Mouse (Mus musculus): Measurements from ENCODE around the gene Psmb8.

- no peak for TF ChIP-seq POLR2A (IDR thresholded peaks at IDR 0.05; ENCODE audit: insufficient read length, low read depth)
- TF ChIP-seq CEBPB (IDR thresholded peaks at IDR 0.05; ENCODE audit: insufficient read depth, poor library complexity, severe bottlenecking): no peak
- no peak for TF ChIP-seq TCF3 (IDR thresholded peaks at IDR 0.05; ENCODE audit: insufficient read length, low read depth)
- no peak for TF ChIP-seq MAX (IDR thresholded peaks at IDR 0.05; ENCODE audit: low read depth)
- TF ChIP-seq REST (IDR thresholded peaks at IDR 0.05; ENCODE audit: insufficient read depth, insufficient read length): no peak
- no peak for TF ChIP-seq USF1 (IDR thresholded peaks at IDR 0.05; ENCODE audit: low read depth)
- no peak for TF ChIP-seq POLR2AphosphoS2 (IDR thresholded peaks at IDR 0.05; ENCODE audit: insufficient read length, low read depth)
- TF ChIP-seq MYOG (IDR thresholded peaks at IDR 0.05; ENCODE audit: control insufficient read depth in 1 of 3, insufficient read depth in 1 of 3, insufficient read length in 2 of 3, low read depth in 2 of 3): no peak
- TF ChIP-seq E2F4 (IDR thresholded peaks at IDR 0.05; ENCODE audit: insufficient read depth): no peak
- TF ChIP-seq MYOD1 (IDR thresholded peaks at IDR 0.05; ENCODE audit: control insufficient read depth in 1 of 3, insufficient read length in 2 of 3, low read depth in 2 of 3): no peak
- TF ChIP-seq TCF12 (IDR thresholded peaks at IDR 0.05; ENCODE audit: insufficient read depth, poor library complexity, severe bottlenecking): no peak
These were observed 5.9 kb downstream of the Psmb8 start, which contains the start of gene Tap2 for GRCm38 (mm10) chr17:34203444-34203843.
